Mouse (Mus musculus) MEL (cell line): ENCODE results near the gene Fam173b.
A peak's percentile ranks its signal among the peaks of the same experiment; 100 is the strongest.

Source experiments
- NRF1 ChIP-seq: IDR thresholded peaks from 2 replicates; pipeline ENCODE4 v1.6.1; 2014; ENCODE audit warnings: low read depth, mild to moderate bottlenecking, inconsistent platforms, low read length, improper control_type of control experiment, moderate library complexity; ENCODE audit not compliant: poor library complexity, insufficient read depth, severe bottlenecking
- POLR2AphosphoS2 ChIP-seq: IDR thresholded peaks from 2 replicates; pipeline ENCODE4 v1.6.1; 2011; ENCODE audit warnings: low read length, improper control_type of control experiment

- TF ChIP-seq NRF1 (peak; percentile 86), POLR2AphosphoS2 (peak; percentile 99)
These were observed at the start of gene Fam173b, which contains the start of gene Cct5 for GRCm38 (mm10) chr15:31601646-31602374.
